Mouse (Mus musculus) monocyte, adult 59 days (primary cell): ENCODE data around the gene Dtx3l. TPM values are rescaled to one million over a fixed set of nuclear protein-coding genes. Genes with fewer than 3 reads are reported as not detected.

Experiments
- total RNA-seq, 2 experiments: library from RNA; stranded (reverse); gene quantifications; one replicate each; pipeline ENCODE4 v1.2.4; 2023

Dtx3l gene
- 10 to 100 TPM; 48.3 to 52.3 TPM for total RNA-seq

GRCm38 (mm10) chr16:35938211-35939151 lies at the start of gene Dtx3l, which contains the start of gene Parp9:
Gene Dtx3l (minus strand): TSS chr16:35939151.
Gene Parp9 (plus strand): TSS chr16:35938470.

GRCm38 (mm10) chr16:35978450-35978849 lies 39.5 kb upstream of the Dtx3l start, which contains the start of gene Kpna1:
Gene Kpna1 (plus strand): TSS chr16:35978750.

Other genes starting within 250 kb of the Dtx3l start
- gene Dirc2, start 169.8 kb downstream of the Dtx3l start, total RNA-seq, result 10 to 100 TPM; 38.8 to 40.4 TPM
- gene Hspbap1, start 168.8 kb downstream of the Dtx3l start, total RNA-seq, result 10 to 100 TPM; 10.8 to 11.5 TPM
- 10 to 100 TPM; 74.3 to 75.6 TPM for gene Parp14, start 67.6 kb downstream of the Dtx3l start, total RNA-seq
- 10 to 100 TPM; 49.5 to 54.0 TPM for gene Parp9, start 681 bp downstream of the Dtx3l start, total RNA-seq
- 10 to 100 TPM; 74.1 to 74.5 TPM for gene Kpna1, start 39.6 kb upstream of the Dtx3l start, total RNA-seq
- 1 to 10 TPM; 4.2 to 4.3 TPM for gene Wdr5b, start 102.0 kb upstream of the Dtx3l start, total RNA-seq
- gene Fam162a, start 132.4 kb upstream of the Dtx3l start, total RNA-seq, result 10 to 100 TPM; 22.7 to 29.7 TPM
- 10 to 100 TPM; 17.9 to 24.8 TPM for gene Ccdc58, start 132.5 kb upstream of the Dtx3l start, total RNA-seq
- not detected for gene Csta1, start 192.1 kb upstream of the Dtx3l start, total RNA-seq
- gene Stfa2l1, start 217.7 kb upstream of the Dtx3l start, total RNA-seq, result not detected
- gene Gm5483, start 245.1 kb upstream of the Dtx3l start, total RNA-seq, result not detected